Comparison of ENCODE assay signal across 9 mouse cellular contexts in genomic region chr6:5384178-5384490, GRCm38 (mm10). TPM values are rescaled to one million over a fixed set of nuclear protein-coding genes. Genes with fewer than 3 reads are reported as not detected.
A peak's percentile ranks its signal among the peaks of the same experiment; 100 is the strongest.
DNase-seq lines count a peak whose midpoint lies in the region; ATAC-seq and TF ChIP-seq lines count a peak whose summit lies in the region.
"Had no signal": no experiment of that assay in that cellular context is flagged by ENCODE, and none has a peak within 500 bp of the region (broad histone marks: within the 10 kb centered on the region; RNA-seq: fewer than 3 reads in every experiment).

No protein-coding gene starts in this region.

- peak; percentile 77 for DNase-seq in CD4-positive, CD25-positive, alpha-beta regulatory T cell, adult 2 months (ENCODE audit: low read depth, low spot score)
- DNase-seq in adrenal gland, postnatal 36 days, result peak; percentile 65 to 76
- DNase-seq in embryonic facial prominence, embryonic 14.5 days (ENCODE audit: low spot score), result peak; percentile 93
- peak; percentile 87 for DNase-seq in kidney, postnatal 0 days (ENCODE audit: low spot score)
- DNase-seq in natural killer cell, adult 2 months (ENCODE audit: low spot score in 2 of 2), result peak; percentile 38 to 64
- peak; percentile 77 for DNase-seq in stomach, postnatal 0 days (ENCODE audit: low spot score)

- H3K27me3 ChIP-seq in embryonic facial prominence, embryonic 14.5 days (replicated peaks; ENCODE audit: control insufficient read depth, insufficient read depth, low read length), result no peaks in the 10 kb centered on the region
- H3K27me3 ChIP-seq in heart, embryonic 13.5 days (replicated peaks), result no peaks in the 10 kb centered on the region
- H3K27me3 ChIP-seq in kidney, postnatal 0 days (ENCODE audit: insufficient read depth, low read length), result no peaks in the 10 kb centered on the region
- H3K27me3 ChIP-seq in liver, embryonic 12.5 days (replicated peaks), result peaks cover 8% of the 10 kb centered on the region; the same call in 1 of the 2 replicates
- no peaks in the 10 kb centered on the region for H3K27me3 ChIP-seq in stomach, postnatal 0 days (ENCODE audit: control insufficient read depth, insufficient read depth, low read length)

- H3K4me2 ChIP-seq in embryonic facial prominence, embryonic 14.5 days (ENCODE audit: low read depth, low read length), result peak overlapping the region; percentile 63
- peak overlapping the region; percentile 83 for H3K4me2 ChIP-seq in heart, embryonic 13.5 days
- peak overlapping the region; percentile 50 for H3K4me2 ChIP-seq in kidney, postnatal 0 days (ENCODE audit: low read length)
- H3K4me2 ChIP-seq in liver, embryonic 12.5 days, result peak overlapping the region; percentile 67
- H3K4me2 ChIP-seq in stomach, postnatal 0 days (replicated peaks; ENCODE audit: low read depth), result peak overlapping the region; percentile 57

- H3K4me3 ChIP-seq in embryonic facial prominence, embryonic 14.5 days (ENCODE audit: low read depth, low read length), result peak overlapping the region; percentile 33
- H3K4me3 ChIP-seq in heart, embryonic 13.5 days, result peak overlapping the region; percentile 51
- 0 out of 2 replicates have a peak overlapping the region, but pooled peaks have one; percentile 20 for H3K4me3 ChIP-seq in kidney, postnatal 0 days (replicated peaks; ENCODE audit: low read depth, low read length)
- H3K4me3 ChIP-seq in liver, embryonic 12.5 days, result peak overlapping the region; percentile 46
- H3K4me3 ChIP-seq in stomach, postnatal 0 days (ENCODE audit: low read depth, low read length), result peak overlapping the region; percentile 27
- H3K4me3 ChIP-seq: erythroblast, embryonic 14.5 days had no signal

- H3K9me3 ChIP-seq in embryonic facial prominence, embryonic 14.5 days (ENCODE audit: control insufficient read depth, low read length), result no peaks in the 10 kb centered on the region
- no peaks in the 10 kb centered on the region for H3K9me3 ChIP-seq in heart, embryonic 13.5 days
- H3K9me3 ChIP-seq in kidney, postnatal 0 days (replicated peaks; ENCODE audit: low read length), result no peaks in the 10 kb centered on the region
- H3K9me3 ChIP-seq in liver, embryonic 12.5 days (replicated peaks), result no peaks in the 10 kb centered on the region
- H3K9me3 ChIP-seq in stomach, postnatal 0 days (ENCODE audit: control insufficient read depth, low read length), result no peaks in the 10 kb centered on the region

- H3K4me1 ChIP-seq in embryonic facial prominence, embryonic 14.5 days (ENCODE audit: control insufficient read depth, insufficient read depth, low read length), result peaks cover 34% of the 10 kb centered on the region
- peaks cover 39% of the 10 kb centered on the region for H3K4me1 ChIP-seq in heart, embryonic 13.5 days
- H3K4me1 ChIP-seq in kidney, postnatal 0 days (replicated peaks; ENCODE audit: insufficient read depth, low read length), result peaks cover 10% of the 10 kb centered on the region; the same call in 1 of the 2 replicates
- H3K4me1 ChIP-seq in liver, embryonic 12.5 days, result peaks cover 58% of the 10 kb centered on the region
- peaks cover 4% of the 10 kb centered on the region; the same call in 1 of the 2 replicates for H3K4me1 ChIP-seq in stomach, postnatal 0 days (replicated peaks; ENCODE audit: control insufficient read depth, insufficient read depth)

- peak overlapping the region; percentile 50; the same call in 1 of the 2 replicates for H3K9ac ChIP-seq in embryonic facial prominence, embryonic 14.5 days (ENCODE audit: low read depth, low read length)
- peak overlapping the region; percentile 75 for H3K9ac ChIP-seq in heart, embryonic 13.5 days
- no peak overlapping the region for H3K9ac ChIP-seq in kidney, postnatal 0 days (ENCODE audit: low read depth, low read length)
- H3K9ac ChIP-seq in liver, embryonic 12.5 days, result 0 out of 2 replicates have a peak overlapping the region, but pooled peaks have one; percentile 8
- H3K9ac ChIP-seq in stomach, postnatal 0 days (ENCODE audit: low read length), result no peak overlapping the region

- ATAC-seq in embryonic facial prominence, embryonic 14.5 days (ENCODE audit: low read depth), result no peak
- no peak for ATAC-seq in heart, embryonic 13.5 days (ENCODE audit: extremely low read depth, insufficient number of reproducible peaks, low FRiP score, low TSS enrichment)
- no peak for ATAC-seq in kidney, postnatal 0 days (replicated peaks; ENCODE audit: low FRiP score, low read depth)
- ATAC-seq in liver, embryonic 12.5 days, result no peak
- no peak for ATAC-seq in stomach, postnatal 0 days (ENCODE audit: low FRiP score, low TSS enrichment)

- TF ChIP-seq EP300 in stomach, postnatal 0 days (optimal IDR thresholded peaks at IDR 0.05), result no peak

- no peaks in the 10 kb centered on the region for H3K36me3 ChIP-seq in embryonic facial prominence, embryonic 14.5 days (ENCODE audit: control insufficient read depth, insufficient read depth, low read length)
- no peaks in the 10 kb centered on the region for H3K36me3 ChIP-seq in heart, embryonic 13.5 days
- H3K36me3 ChIP-seq in kidney, postnatal 0 days (ENCODE audit: insufficient read depth, low read length), result no peaks in the 10 kb centered on the region
- H3K36me3 ChIP-seq in liver, embryonic 12.5 days, result no peaks in the 10 kb centered on the region
- H3K36me3 ChIP-seq in stomach, postnatal 0 days (ENCODE audit: control insufficient read depth, insufficient read depth, low read length), result no peaks in the 10 kb centered on the region

- peak; percentile 77 for TF ChIP-seq CTCF in kidney, postnatal 0 days (IDR thresholded peaks at IDR 0.05; ENCODE audit: low read depth)
- TF ChIP-seq CTCF in stomach, postnatal 0 days (IDR thresholded peaks at IDR 0.05; ENCODE audit: low read depth), result peak; percentile 81

- peak overlapping the region; percentile 68; the same call in 1 of the 2 replicates for H3K27ac ChIP-seq in embryonic facial prominence, embryonic 14.5 days (replicated peaks; ENCODE audit: low read depth, low read length)
- no peak overlapping the region for H3K27ac ChIP-seq in heart, embryonic 13.5 days (replicated peaks)
- no peak overlapping the region for H3K27ac ChIP-seq in kidney, postnatal 0 days
- no peak overlapping the region for H3K27ac ChIP-seq in liver, embryonic 12.5 days
- H3K27ac ChIP-seq in stomach, postnatal 0 days (replicated peaks), result no peak overlapping the region

- WGBS in embryonic facial prominence, embryonic 14.5 days, result 1% methylated on average over 11 of the region's 11 CpGs
- 2% methylated on average over 11 of the region's 11 CpGs for WGBS in heart, embryonic 13.5 days
- WGBS in kidney, postnatal 0 days, result 1% methylated on average over 11 of the region's 11 CpGs
- WGBS in liver, embryonic 12.5 days (ENCODE audit: insufficient replicate concordance), result 3% methylated on average over 11 of the region's 11 CpGs
- under 1% methylated on average over 11 of the region's 11 CpGs for WGBS in stomach, postnatal 0 days

RNA-seq across cellular contexts. Expression of gene Asb4, which starts 0.9 kb away (rescaled TPM):
- 1 to 10 TPM; 3.1 to 5.2 TPM for total RNA-seq in adrenal gland, postnatal 36 days (2021)
- polyA plus RNA-seq in embryonic facial prominence, embryonic 14.5 days (2014; fragmentation: Nextera tagmentation; extraction: Ambion mirVana), result 31.4 and 42.3 TPM in 2 replicates
- polyA plus RNA-seq in heart, embryonic 13.5 days (2015; fragmentation: Nextera tagmentation; extraction: Ambion mirVana), result 31.4 and 34.1 TPM in 2 replicates
- 9.4 and 9.7 TPM in 2 replicates for polyA plus RNA-seq in kidney, postnatal 0 days (2015; fragmentation: Nextera tagmentation; extraction: Ambion mirVana)
- 35.6 and 35.9 TPM in 2 replicates for polyA plus RNA-seq in liver, embryonic 12.5 days (2016; fragmentation: Nextera tagmentation; extraction: Ambion mirVana)
- polyA plus RNA-seq in stomach, postnatal 0 days (2015; fragmentation: Nextera tagmentation; extraction: Ambion mirVana), result 1.1 and 1.5 TPM in 2 replicates
- polyA plus RNA-seq: erythroblast, embryonic 14.5 days had no signal

Comparison
In these comparisons a context has a peak if more than half of its experiments do, and no peak if none do; other contexts are left out.
1. H3K9ac ChIP-seq: peak in embryonic facial prominence, embryonic 14.5 days (single experiment), heart, embryonic 13.5 days (single experiment) and liver, embryonic 12.5 days (single experiment); none in kidney, postnatal 0 days (single experiment) and stomach, postnatal 0 days (single experiment).
2. Peak in every context shown above with its lines, with median percentiles within 50 percentile points of each other: DNase-seq, H3K4me2 ChIP-seq and H3K4me3 ChIP-seq.